Mouse (Mus musculus) CH12.LX (cell line): ENCODE measurements around the gene Ugt1a2.

ENCODE experiments used
- CTCF ChIP-seq, 2 experiments: IDR thresholded peaks in 1 of 2; conservative IDR thresholded peaks in 1 of 2; 2 replicates each; pipeline ENCODE4 v1.5.1; 2011 to 2012; ENCODE audit warnings: low read depth in 2 of 2, low read length in 2 of 2, improper control_type of control experiment in 1 of 2, inconsistent platforms in 1 of 2, mild to moderate bottlenecking in 1 of 2, moderate library complexity in 1 of 2
- ELF1 ChIP-seq: IDR thresholded peaks from 2 replicates; pipeline ENCODE4 v1.6.1; 2014; ENCODE audit warnings: low read depth, mild to moderate bottlenecking, inconsistent platforms, low read length, improper control_type of control experiment
- JUND ChIP-seq: conservative IDR thresholded peaks from 2 replicates; pipeline ENCODE4 v1.6.1; 2011; ENCODE audit warnings: low read depth, low read length, improper control_type of control experiment
- MAX ChIP-seq: IDR thresholded peaks from 2 replicates; pipeline ENCODE4 v1.6.1; 2011; ENCODE audit warnings: low read length, improper control_type of control experiment
- ZC3H11A ChIP-seq: IDR thresholded peaks from 2 replicates; pipeline ENCODE4 v1.6.1; 2012; ENCODE audit warnings: low read depth, mild to moderate bottlenecking, inconsistent platforms, low read length, improper control_type of control experiment

- TF ChIP-seq CTCF (conservative IDR thresholded peaks at IDR 0.05 in 1 of 2, IDR thresholded peaks at IDR 0.05 in 1 of 2; ENCODE audit: low read depth in 2 of 2, low read length in 2 of 2) (no peak), ZC3H11A (no peak), MAX (no peak), ELF1 (no peak), JUND (no peak)
Measured at GRCm38 (mm10) chr1:88158430-88158829, 42.0 kb upstream of the Ugt1a2 start.
